Mouse (Mus musculus): ENCODE measurements around the gene Rfxap.
A peak's percentile ranks its signal among the peaks of the same experiment; 100 is the strongest.

Gene Rfxap

GRCm38 (mm10) chr3:54807666-54808217 lies at the start of gene Rfxap:
Gene Rfxap, minus strand, starts transcription at chr3:54807791.
- peak; percentile 95 for DNase-seq (ENCODE audit: low spot score)

DNA sequence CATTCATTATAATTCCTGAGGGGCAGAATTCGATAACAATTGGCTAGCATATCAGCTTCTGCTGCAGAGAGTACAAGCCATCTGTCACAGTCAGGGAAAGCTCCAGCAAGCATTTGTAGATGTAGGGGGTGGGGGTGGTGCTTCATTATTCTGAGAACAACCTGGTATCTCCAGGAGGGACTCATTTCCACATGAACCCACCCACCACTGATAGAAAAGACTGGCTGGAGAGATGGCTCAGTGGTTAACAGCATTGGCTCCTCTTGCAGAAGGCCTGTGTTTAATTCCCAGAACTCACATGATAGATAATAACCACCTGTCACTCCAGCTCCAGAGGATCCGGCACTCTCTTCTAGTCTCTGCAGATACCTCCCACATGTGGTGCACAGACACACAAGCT lies 27.8 kb upstream of the Rfxap start:
- no peak for DNase-seq (ENCODE audit: low spot score)

GRCm38 (mm10) chr3:54832491-54832890 lies 24.9 kb upstream of the Rfxap start:
- no peak for DNase-seq (ENCODE audit: low spot score)

DNA sequence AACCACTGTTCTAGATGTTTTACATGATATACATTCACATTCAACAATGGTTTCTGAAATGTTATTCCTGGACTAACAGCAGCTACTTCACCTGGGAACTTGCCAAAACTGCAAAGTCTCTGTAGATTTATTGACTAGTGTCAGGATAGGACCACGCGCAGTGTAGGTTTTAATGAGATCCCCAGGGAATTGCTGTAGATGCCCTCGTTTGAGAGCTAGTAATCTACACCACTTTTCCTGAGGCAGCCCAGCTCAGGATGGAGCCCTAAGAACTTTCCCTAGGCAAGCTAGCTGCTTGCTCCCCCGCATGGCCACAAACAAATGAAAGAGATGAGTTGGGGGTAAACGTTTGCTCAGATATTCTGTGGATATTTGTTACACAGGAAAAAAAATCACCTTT lies 14.9 kb upstream of the Rfxap start:
- no peak for DNase-seq (ENCODE audit: low spot score)

DNA sequence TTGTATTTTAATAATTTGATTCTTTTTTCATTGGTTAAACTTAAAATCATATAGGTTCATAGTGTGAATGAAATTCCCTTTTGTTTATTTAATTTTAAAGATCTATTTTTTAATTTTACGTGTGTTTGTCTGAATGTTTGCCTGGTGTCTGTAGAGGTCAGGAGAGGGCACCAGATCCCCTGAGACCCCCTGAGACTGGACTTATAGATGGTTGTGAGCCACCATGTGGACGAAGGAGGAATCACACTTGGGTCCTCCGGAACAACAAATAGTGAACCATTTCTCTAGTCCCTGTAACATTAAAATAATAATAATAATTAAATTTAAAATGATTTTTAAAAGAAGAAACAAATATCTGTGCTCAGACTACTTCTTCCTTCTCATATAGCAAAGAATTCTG lies 7.7 kb upstream of the Rfxap start:
- peak; percentile 87 for DNase-seq (ENCODE audit: low spot score)

DNA sequence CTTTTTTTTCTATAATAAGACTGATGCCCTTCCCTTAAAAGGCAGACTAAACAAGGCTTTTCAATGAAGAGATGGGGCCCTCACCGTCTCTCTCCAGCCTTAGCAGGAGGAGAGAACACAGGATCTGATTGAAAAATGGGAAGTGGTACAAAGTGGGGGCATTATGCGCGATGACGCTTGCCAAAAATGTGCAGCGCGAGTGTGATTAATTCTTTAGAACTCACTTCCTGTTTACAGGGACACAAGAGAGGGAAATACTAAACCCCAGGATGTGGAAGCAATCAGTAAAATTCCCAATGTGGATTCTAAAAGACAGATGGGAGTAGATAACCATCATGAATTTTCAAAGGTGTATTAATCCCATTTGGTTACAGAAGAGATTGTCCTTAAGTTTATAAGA lies 7.0 kb upstream of the Rfxap start:
- no peak for DNase-seq (ENCODE audit: low spot score)

DNA sequence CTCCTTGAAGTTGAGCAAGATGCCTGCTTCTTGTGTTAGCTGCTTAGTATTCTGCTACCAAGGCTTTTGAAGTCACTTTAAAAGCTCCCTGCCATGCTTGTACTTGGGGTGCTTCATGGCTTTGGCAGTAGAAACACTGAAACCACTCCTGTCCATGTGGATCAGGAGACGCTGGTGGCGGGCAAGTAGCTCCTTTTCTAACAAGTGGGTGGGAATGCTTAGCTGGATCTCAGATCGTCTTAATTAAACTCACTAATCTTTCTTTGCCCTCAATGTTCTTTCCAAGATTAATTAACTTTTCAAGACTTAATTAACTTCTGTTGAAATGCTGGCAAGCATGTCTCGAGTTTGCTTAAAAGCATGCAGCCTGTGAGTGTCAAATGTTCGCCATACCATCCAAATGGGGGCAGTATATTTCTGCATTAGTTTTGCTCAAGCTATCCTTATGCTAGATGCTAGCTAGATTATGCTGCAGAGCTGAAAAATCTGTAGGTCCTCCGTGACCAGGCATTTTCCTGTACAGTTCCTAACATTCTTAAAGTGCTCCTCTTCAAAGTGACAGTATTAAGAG lies 5.9 kb upstream of the Rfxap start:
- no peak for DNase-seq (ENCODE audit: low spot score)

GRCm38 (mm10) chr3:54811616-54812015 lies 4.0 kb upstream of the Rfxap start:
- DNase-seq (ENCODE audit: low spot score), result no peak

- DNase-seq (ENCODE audit: low spot score), result no peak
Observed at GRCm38 (mm10) chr3:54809111-54809510, 1.5 kb upstream of the Rfxap start.

DNA sequence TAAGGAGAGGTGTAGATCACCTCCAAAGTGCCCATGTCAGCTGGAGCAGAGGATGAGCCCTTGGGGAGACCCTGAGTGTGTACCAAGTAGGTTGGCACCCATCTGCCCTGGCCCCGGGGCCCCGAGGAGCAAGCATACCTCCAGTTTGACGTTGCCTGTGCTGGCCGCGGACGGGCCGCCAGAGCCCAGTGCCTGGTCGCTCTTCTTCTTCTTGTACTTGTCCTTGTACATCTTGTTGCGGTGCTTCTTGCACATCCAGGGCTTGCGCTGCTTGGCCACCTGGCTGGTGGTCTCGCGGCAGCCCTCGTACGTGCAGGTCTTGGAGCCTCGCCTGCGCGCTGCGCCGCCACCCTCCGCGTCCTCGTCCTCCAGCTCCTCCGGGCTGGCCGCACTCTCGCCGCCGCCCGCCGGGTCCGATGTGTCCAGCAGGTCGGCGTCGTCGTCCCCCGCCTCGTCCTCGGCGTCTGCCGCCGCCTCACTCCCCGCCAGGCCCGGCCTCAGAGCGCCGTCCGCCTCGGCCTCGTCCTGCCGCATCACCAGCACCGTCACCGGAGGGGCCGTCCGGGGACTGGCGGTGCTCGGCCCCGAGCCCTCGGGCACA lies 430 bp downstream of the Rfxap start:
- DNase-seq (ENCODE audit: low spot score), result peak; percentile 57

DNA sequence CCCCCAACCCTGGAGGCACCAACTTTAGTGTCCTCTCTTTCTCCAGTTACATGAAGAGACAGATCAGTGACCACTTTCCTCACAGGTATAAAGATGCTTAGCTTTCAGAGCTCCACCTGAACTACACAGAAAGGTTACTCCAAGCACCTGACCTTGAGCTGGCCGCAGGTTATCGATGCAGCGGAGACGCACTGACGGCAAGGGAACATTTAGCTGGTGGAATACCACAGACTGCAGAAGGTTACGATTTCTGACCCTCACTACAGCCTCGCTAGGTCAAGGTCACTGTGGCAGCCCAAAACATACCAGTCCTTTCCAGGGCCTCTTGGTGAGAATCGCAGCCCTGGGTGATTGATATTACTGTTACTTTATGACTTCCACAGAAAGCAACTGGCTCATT lies 3.9 kb downstream of the Rfxap start:
- DNase-seq (ENCODE audit: low spot score), result no peak

GRCm38 (mm10) chr3:54797211-54797610 lies 10.4 kb downstream of the Rfxap start:
- DNase-seq (ENCODE audit: low spot score), result peak; percentile 62

GRCm38 (mm10) chr3:54795806-54796205 lies 11.8 kb downstream of the Rfxap start:
- peak; percentile 33 for DNase-seq (ENCODE audit: low spot score)

GRCm38 (mm10) chr3:54795379-54795778 lies 12.2 kb downstream of the Rfxap start:
- no peak for DNase-seq (ENCODE audit: low spot score)

DNA sequence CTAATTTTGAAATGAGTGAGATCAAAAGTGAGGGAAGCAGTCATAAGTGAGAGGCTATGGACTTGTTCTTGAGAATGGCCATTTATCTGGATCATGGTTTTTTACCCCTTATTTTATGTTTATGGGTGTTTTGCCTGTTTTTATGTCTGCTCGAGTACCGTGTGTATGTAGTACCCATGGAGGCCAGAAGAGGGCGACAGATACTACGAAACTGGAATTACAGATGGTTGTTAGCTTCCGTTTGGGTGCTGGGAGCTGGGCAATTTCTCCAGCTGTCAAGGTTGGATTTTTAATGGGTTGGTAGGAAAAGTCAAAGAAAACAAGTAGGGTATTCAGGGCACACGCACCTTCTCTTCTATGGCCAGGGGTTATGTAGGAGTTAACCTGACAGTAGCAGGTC lies 13.8 kb downstream of the Rfxap start:
- no peak for DNase-seq (ENCODE audit: low spot score)

DNA sequence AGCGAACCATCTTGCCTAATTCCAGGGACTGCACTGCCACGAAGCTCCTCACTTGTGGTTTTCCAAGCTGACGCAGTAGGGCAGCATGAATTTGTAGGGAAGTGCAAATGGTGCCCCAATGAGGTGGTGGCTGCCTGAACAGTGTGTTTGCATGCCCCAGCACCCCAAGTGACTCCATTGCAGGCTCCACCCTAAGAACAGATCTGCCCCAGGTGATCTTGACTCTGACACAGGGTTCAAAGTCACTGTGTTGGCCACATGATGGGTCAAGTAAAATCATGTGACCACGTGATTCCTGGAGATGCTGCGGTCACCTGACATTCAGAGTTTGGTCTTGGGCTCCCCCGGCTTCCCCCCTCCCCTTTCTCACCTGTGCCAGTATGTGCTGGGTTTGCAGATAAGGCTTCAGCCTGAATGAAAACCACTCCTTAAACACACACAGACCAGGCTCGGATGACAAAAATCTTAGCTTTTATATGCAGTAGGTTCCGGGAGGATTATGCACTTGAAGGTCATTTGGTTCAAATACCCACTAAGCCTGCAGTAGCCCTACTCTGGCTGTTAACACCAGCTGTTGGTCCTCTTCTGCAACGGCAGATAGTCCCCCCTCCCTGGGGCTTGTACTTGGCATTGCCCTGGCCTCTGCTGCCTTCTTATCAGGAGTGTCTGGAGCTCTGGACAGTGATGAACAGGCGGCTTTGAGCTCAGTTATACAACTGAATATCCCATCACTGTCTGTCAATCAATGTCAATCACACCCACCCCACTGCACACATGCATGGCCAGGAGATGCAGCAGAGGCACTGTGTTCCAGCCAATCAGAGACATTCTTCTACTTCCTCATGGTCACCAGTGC lies 15.5 kb downstream of the Rfxap start:
- no peak for DNase-seq (ENCODE audit: low spot score)

DNA sequence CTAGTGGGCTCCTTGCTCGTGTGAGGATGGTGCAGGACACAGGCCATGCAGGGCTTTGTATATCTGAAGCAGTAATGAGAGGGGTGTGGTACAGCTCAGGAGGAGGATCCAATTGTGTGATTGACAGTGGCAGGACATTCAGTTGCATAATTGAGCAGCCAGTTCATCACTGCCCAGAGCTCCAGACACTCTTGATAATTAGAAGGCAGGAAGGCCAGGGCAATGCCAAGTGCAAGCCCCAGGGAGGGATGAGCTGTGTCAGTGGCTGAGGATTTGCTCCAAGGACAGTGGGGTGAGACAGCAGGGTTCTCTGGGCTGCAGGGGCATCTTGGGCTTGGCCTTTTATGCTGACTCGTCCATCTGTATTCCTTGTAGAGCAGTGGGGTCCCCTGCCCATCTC lies 17.0 kb downstream of the Rfxap start:
- DNase-seq (ENCODE audit: low spot score), result no peak

GRCm38 (mm10) chr3:54775989-54776631 lies 31.5 kb downstream of the Rfxap start:
- no peak for DNase-seq (ENCODE audit: low spot score)

- DNase-seq (ENCODE audit: low spot score), result no peak
Observed at GRCm38 (mm10) chr3:54773613-54774012, 34.0 kb downstream of the Rfxap start.

DNA sequence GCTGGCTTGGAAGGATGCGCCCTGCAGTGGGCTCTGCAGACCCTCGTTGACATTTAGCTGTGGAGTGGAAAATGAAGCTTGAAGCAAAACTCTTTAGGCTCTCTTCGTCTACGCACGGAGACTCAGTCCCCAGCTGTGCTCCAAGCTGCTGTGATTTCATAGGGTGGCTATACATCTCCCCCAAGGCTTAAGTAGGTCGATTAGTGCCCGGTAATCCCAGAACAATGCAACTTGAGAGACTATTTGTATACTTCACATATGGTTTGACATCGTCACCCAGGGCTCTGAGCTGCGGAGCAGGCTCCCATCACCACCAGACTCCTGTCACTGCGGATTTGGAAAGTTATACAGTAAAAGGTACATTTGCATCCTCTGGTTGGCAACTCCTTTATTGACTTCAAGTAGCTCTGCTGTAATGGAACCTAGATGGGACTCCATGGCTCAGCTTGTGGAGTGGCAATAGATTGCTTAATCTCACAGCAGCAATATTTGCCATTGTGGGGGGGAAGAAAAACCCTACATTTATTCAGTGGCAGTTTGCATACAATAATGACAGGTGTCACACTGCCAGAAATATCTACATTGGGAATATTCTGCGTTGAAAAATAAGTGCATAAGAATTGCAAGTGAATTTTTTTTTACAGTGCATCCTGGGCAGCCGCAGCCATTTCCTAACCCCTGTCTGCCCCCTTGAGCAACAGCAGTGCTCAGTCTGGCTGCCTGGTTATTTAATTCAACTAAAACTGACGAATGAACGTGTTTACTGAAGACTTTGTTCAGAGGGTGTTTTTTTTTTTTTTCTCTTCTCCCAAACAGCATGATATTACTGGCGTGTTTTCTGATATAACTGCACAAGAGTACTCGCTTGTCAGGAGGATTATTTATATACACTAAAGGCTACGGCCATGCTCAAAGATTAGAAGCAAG lies 38.0 kb downstream of the Rfxap start:
- no peak for DNase-seq (ENCODE audit: low spot score)

DNA sequence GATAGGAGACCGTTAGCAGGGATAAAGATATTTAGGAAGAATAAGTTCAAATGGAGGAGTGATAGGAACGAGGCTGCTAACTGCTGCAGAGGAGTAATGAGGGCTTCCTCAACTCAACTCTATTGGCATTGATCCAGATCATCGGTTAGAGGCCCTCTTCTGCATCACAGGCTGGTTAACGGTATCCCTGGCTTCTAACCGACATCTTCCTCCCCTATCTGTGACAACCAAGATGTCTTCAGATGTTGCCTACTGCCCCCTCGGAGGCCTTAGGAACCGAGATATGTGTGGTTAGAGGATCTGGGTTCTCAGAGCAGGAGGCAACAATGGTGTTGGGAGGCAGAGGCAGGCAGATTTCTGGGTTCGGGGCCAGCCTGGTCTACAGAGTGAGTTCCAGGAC lies 39.0 kb downstream of the Rfxap start:
- DNase-seq (ENCODE audit: low spot score), result no peak
